In the genomic region with DNA sequence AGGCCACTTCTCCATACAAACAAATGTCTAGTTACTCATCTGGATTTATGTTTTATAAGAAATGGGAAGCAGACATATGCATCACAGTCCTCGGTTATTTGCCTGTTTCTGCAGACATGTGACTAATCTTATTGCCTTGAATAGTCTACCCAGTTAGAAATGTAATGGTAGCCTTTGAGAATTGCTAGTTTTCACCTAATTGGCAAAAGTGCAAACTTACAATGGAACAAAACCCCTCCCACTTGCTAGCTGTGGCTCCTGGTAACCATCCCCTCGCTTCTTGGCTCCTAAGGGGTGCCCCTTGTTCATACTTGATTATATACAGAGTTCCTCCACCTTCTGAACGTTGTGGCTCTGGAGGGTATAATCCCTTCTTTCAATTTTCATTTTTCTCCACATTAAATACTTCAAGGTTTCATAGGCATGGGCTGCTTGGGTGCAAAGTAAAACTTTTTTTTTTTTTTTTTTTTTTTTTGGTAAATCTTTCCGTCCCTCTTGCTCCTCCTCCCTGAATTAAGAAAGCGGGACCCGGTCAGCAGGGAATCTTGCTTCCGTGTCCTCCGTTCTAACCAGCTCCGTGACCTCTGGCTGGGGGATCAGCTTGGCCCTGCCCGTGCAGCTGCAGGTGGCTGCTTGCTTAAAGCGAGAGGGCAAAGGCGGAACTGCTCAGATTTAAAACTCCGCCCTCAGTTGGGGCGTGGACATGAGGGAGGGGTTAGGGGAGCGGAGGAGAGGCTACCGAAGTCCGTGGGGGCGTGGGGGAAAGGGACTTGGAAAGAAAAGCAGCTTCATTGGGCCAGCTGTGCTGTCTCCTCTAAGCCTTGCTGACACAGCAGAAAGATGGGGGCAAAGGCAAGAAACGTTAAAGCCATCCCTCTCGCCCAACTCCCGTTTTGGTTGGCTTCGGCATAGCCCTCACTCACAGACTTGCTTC, we compare ENCODE assay signal across 8 mouse cellular contexts. TPM values are rescaled to one million over a fixed set of nuclear protein-coding genes. Genes with fewer than 3 reads are reported as not detected.
A peak's percentile ranks its signal among the peaks of the same experiment; 100 is the strongest.
DNase-seq lines count a peak whose midpoint lies in the region; ATAC-seq lines count a peak whose summit lies in the region.

No protein-coding gene starts in this region.

- H3K4me3 ChIP-seq in hindbrain, embryonic 15.5 days: peak overlapping the region; percentile 54

- intact Hi-C loops in left cerebral cortex, postnatal 25 days (cut with DNase I): loop anchor here (5.0 kb wide), 2 partner anchors 517 to 1367 kb away; a partner anchor contains a TSS

- DNase-seq in ZHBTc4 (ENCODE audit: low read depth, low spot score): peak; percentile 91
- DNase-seq in cerebellum, postnatal 25 days: peak; percentile 71 to 75
- DNase-seq in gastrocnemius, adult 8-10 months (ENCODE audit: low spot score in 2 of 2): peak; percentile 51 to 66
- peak; percentile 50 to 74 for DNase-seq in left cerebral cortex, postnatal 25 days (ENCODE audit: low spot score in 2 of 2)
- DNase-seq in right cerebral cortex, postnatal 4 days: peak; percentile 45

- H3K4me1 ChIP-seq in hindbrain, embryonic 15.5 days (replicated peaks): peaks cover 55% of the 10 kb centered on the region

- H3K27ac ChIP-seq in hindbrain, embryonic 15.5 days (replicated peaks): peak overlapping the region; percentile 65

- H3K9me3 ChIP-seq in hindbrain, embryonic 15.5 days: no peaks in the 10 kb centered on the region

- no peak for ATAC-seq in hindbrain, embryonic 15.5 days (ENCODE audit: low FRiP score, low read depth)
- peak; percentile 67 for ATAC-seq in megakaryocyte progenitor cell, adult 5-6 weeks (replicated peaks; ENCODE audit: poor library complexity)
- ATAC-seq in erythroblast, adult 5-6 weeks (replicated peaks; ENCODE audit: low FRiP score, poor library complexity, severe bottlenecking): no peak

- H3K9ac ChIP-seq in hindbrain, embryonic 15.5 days: peak overlapping the region; percentile 45

- 0 out of 2 replicates have a peak, but pooled peaks cover 4% of the 10 kb centered on the region for H3K27me3 ChIP-seq in hindbrain, embryonic 15.5 days

- H3K4me2 ChIP-seq in hindbrain, embryonic 15.5 days: peak overlapping the region; percentile 98

- no peaks in the 10 kb centered on the region for H3K36me3 ChIP-seq in hindbrain, embryonic 15.5 days

- WGBS in hindbrain, embryonic 15.5 days: 4% methylated on average over 22 of the region's 22 CpGs

RNA-seq across cellular contexts. Expression of a gene that starts 4.7 kb away (rescaled TPM):
- total RNA-seq in gastrocnemius, adult 8-10 months (2022): 100 to 1,000 TPM; 100 to 289 (median 178) TPM
- 48.5 and 56.5 TPM in 2 replicates for polyA plus RNA-seq in hindbrain, embryonic 15.5 days (2015; fragmentation: Nextera tagmentation; extraction: Ambion mirVana)
- 10 to 100 TPM; 45.6 to 55.1 TPM for total RNA-seq in left cerebral cortex, postnatal 25 days (2021)
- 0.20 and 0.39 TPM in 2 replicates for total RNA-seq in megakaryocyte progenitor cell, adult 5-6 weeks (2015)
- total RNA-seq in megakaryocyte progenitor cell, adult 5-6 weeks (2017): 0.07 and 0.12 TPM in 2 replicates
- 2.3 and 3.3 TPM in 2 replicates for total RNA-seq in erythroblast, adult 5-6 weeks (2015; ENCODE audit: low replicate concordance)
- total RNA-seq in erythroblast, adult 5-6 weeks (2017; ENCODE audit: low replicate concordance): 0.42 and 2.5 TPM in 2 replicates

RNA-seq across cellular contexts. Expression of a gene that starts 45.6 kb away (rescaled TPM):
- under 1 TPM in 3 of 4 experiments, not detected in 1; 0.21 to 0.53 (median 0.29) TPM for total RNA-seq in gastrocnemius, adult 8-10 months (2022)
- 463 and 473 TPM in 2 replicates for polyA plus RNA-seq in hindbrain, embryonic 15.5 days (2015; fragmentation: Nextera tagmentation; extraction: Ambion mirVana)
- total RNA-seq in left cerebral cortex, postnatal 25 days (2021): 10 to 100 TPM; 82.3 to 88.2 TPM
- not detected in 2 replicates for total RNA-seq in megakaryocyte progenitor cell, adult 5-6 weeks (2015)
- not detected in 2 replicates for total RNA-seq in megakaryocyte progenitor cell, adult 5-6 weeks (2017)
- not detected in 2 replicates for total RNA-seq in erythroblast, adult 5-6 weeks (2015; ENCODE audit: low replicate concordance)
- not detected in 2 replicates for total RNA-seq in erythroblast, adult 5-6 weeks (2017; ENCODE audit: low replicate concordance)

Comparison
In these comparisons a context has a peak if more than half of its experiments do, and no peak if none do; other contexts are left out.
1. RNA of a gene that starts 4.7 kb away (total RNA-seq): 100 to 289 TPM in gastrocnemius, adult 8-10 months and 45.6 to 55.1 TPM in left cerebral cortex, postnatal 25 days; 0.42 to 3.3 TPM in erythroblast, adult 5-6 weeks and 0.07 to 0.39 TPM in megakaryocyte progenitor cell, adult 5-6 weeks; every median in the first group is over 10 times any median in the second.
2. RNA of a gene that starts 45.6 kb away (total RNA-seq): 82.3 to 88.2 TPM in left cerebral cortex, postnatal 25 days; 0.21 to 0.53 TPM in gastrocnemius, adult 8-10 months, not detected in megakaryocyte progenitor cell, adult 5-6 weeks and not detected in erythroblast, adult 5-6 weeks; every median in the first group is over 10 times any median in the second.
3. Peak in every context shown above with its lines, with median percentiles within 50 percentile points of each other: DNase-seq.